Mouse (Mus musculus) heart, embryonic 14.5 days (tissue): ENCODE measurements around the gene Tekt4. TPM values are rescaled to one million over a fixed set of nuclear protein-coding genes. Genes with fewer than 3 reads are reported as not detected.
A peak's percentile ranks its signal among the peaks of the same experiment; 100 is the strongest.

Experiments
- ATAC-seq: fragments of 200-750 bp; cut with Nextera tagmentation; 2 replicates; pipeline ENCODE4 v1.8.0; 2017; ENCODE audit warnings: low read depth, moderate TSS enrichment; ENCODE audit not compliant: insufficient number of reproducible peaks, insufficient read depth, low FRiP score
- H3K27ac ChIP-seq, 2 experiments: fragments of 200-500 bp in 1 of 2; fragments of 300-500 bp in 1 of 2; sonication (generic) in 1 of 2; replicated peaks in 1 of 2; 2 replicates each; pipeline ENCODE4 v1.5.1; 2012 to 2014; ENCODE audit warnings: low read depth in 2 of 2, low read length in 2 of 2, control low read depth in 1 of 2, mild to moderate bottlenecking in 1 of 2, mixed read lengths in 1 of 2; ENCODE audit not compliant: control insufficient read depth in 1 of 2, insufficient read depth in 1 of 2
- H3K27me3 ChIP-seq: fragments of 300-500 bp; sonication (generic); 2 replicates; pipeline ENCODE4 v1.6.1; 2014; ENCODE audit warnings: mild to moderate bottlenecking, low read length, control low read depth; ENCODE audit not compliant: control insufficient read depth, insufficient read depth
- H3K36me3 ChIP-seq: fragments of 300-500 bp; sonication (generic); 2 replicates; pipeline ENCODE4 v1.6.1; 2014; ENCODE audit warnings: mild to moderate bottlenecking, control low read depth, low read length, mixed read lengths; ENCODE audit not compliant: control insufficient read depth, insufficient read depth
- H3K4me1 ChIP-seq, 2 experiments: fragments of 200-500 bp in 1 of 2; fragments of 300-500 bp in 1 of 2; sonication (generic) in 1 of 2; 2 replicates each; pipeline ENCODE4 v1.6.1; 2012 to 2014; ENCODE audit warnings: low read length in 2 of 2, control low read depth in 1 of 2, mixed read lengths in 1 of 2; ENCODE audit not compliant: control insufficient read depth in 2 of 2, insufficient read depth in 2 of 2
- H3K4me2 ChIP-seq: fragments of 300-500 bp; sonication (generic); 2 replicates; pipeline ENCODE4 v1.6.1; 2014; ENCODE audit warnings: mild to moderate bottlenecking, low read length
- H3K4me3 ChIP-seq, 2 experiments: fragments of 200-500 bp in 1 of 2; fragments of 300-500 bp in 1 of 2; sonication (generic) in 1 of 2; 2 replicates each; pipeline ENCODE4 v1.5.1; 2012 to 2014; ENCODE audit warnings: low read length in 2 of 2, mild to moderate bottlenecking in 2 of 2, control low read depth in 1 of 2, low read depth in 1 of 2, moderate library complexity in 1 of 2; ENCODE audit not compliant: control insufficient read depth in 1 of 2, insufficient read depth in 1 of 2
- H3K9ac ChIP-seq: fragments of 300-500 bp; sonication (generic); 2 replicates; pipeline ENCODE4 v1.6.1; 2014; ENCODE audit warnings: mild to moderate bottlenecking, low read length
- H3K9me3 ChIP-seq: fragments of 300-500 bp; sonication (generic); 2 replicates; pipeline ENCODE4 v1.6.1; 2016; ENCODE audit warnings: low read length, control low read depth; ENCODE audit not compliant: control insufficient read depth
- WGBS: fragments of 180-500 bp; shearing (Covaris S2); extraction: QIAGEN DNeasy Blood & Tissue Kit; methylation state at CpG from one replicate; pipeline ENCODE4 v1.1.7; 2014; 5-methylcytosine and 5-hydroxymethylcytosine counted together
- polyA plus RNA-seq: library from polyadenylated mRNA; unstranded; fragments of >200 nt; fragmentation: Nextera tagmentation; extraction: Ambion mirVana; gene quantifications from 2 replicates; pipeline ENCODE4 v1.2.1, GENCODE M21; 2014

Gene Tekt4
- polyA plus RNA-seq, 1 experiment from 2014 or later: 0.47 TPM

DNA sequence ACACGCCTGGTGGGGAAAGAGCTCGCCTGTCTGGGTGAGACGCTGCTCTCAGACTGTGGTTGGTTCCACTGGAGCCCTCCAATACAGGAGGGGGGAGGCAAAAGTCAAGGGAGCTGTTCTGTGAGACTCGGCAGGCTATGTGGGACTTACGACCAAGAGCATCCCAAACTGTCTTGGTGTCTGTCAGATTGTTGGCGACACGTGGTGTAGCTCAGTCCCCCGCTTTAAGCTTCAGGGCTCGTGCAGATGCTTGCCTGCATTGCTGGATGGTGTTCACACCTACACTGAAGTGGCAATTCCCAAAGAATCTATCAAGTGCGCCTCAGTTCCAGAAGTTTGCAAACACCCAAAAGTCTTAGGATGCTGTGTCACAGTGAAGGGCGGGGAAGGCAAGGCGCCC lies 6.5 kb upstream of the Tekt4 start:
- ATAC-seq: no peak
- H3K4me2 ChIP-seq: no peak overlapping the region
- H3K4me3 ChIP-seq: no peak overlapping the region
- no peaks in the 10 kb centered on the region; a peak in 2 of 4 replicates for H3K4me1 ChIP-seq
- H3K27me3 ChIP-seq: no peaks in the 10 kb centered on the region
- H3K9me3 ChIP-seq: no peaks in the 10 kb centered on the region
- H3K27ac ChIP-seq: no peak overlapping the region
- no peak overlapping the region for H3K9ac ChIP-seq
- 63% methylated on average over 12 of the region's 12 CpGs for WGBS
- no peaks in the 10 kb centered on the region for H3K36me3 ChIP-seq

DNA sequence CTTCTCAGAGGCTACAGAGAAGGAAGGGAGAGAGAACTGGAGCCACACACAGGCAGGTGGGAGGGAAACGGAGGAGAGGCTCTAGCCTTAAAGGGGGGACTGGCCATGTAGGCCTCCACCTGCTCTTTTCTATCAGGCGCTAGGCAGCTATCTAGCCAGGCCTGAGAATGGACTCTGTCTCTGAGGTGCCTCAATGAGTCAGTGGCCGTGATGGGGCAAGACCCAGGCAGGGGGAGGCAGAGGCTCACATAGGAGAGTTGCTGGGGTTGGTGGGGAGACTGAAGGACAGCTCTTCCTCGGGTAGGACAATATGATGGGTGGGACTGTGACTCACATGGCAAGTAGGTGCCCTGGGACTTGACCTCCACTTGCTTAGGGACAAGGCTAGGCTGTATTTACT lies 4.1 kb upstream of the Tekt4 start:
- Histone ChIP-seq H3K4me1 (peaks cover 4 to 5% of the 10 kb centered on the region in 2 experiments; a peak in 2 of 4 replicates), H3K9me3 (no peaks in the 10 kb centered on the region), H3K4me3 (no peak overlapping the region), H3K9ac (no peak overlapping the region), H3K27ac (no peak overlapping the region), H3K27me3 (no peaks in the 10 kb centered on the region), H3K4me2 (no peak overlapping the region), H3K36me3 (no peaks in the 10 kb centered on the region)
- no peak for ATAC-seq
- 48% methylated on average over 4 of the region's 4 CpGs for WGBS

DNA sequence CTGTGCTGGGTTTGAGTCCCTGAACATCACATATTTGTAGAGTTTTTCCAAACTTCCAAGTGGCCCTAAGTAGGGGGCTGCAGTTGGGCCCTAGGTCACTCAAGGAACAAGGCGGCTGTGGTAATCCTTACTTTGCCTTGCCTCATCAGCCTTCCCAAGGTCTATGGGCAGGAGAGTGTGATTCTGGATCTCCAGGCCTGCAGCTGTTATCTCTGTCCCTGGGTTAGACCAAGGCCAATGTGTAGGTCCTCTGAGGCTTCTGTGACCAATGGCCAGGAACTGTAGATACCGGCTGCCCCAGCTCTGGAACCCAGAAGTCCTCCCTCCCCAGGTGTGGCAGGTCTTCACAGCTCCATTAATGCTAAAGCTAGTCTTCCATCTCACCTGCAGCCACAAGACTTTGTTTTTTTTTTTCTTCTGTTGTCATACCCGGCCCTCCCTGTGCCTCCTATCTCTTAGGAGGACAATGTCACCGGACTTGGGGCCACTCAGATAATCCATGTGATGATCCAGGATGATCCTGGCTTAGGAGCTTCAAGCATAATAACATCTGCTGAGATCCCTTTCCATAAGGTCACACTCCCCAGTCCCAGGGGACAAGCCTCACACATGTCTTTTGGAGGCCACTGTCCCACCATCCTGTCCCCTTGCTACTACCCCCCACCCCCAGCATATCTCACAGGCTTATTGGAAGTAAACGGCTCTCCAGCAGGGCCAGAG lies 2.0 kb upstream of the Tekt4 start:
- no peaks in the 10 kb centered on the region for H3K36me3 ChIP-seq
- WGBS: 74% methylated on average over 5 of the region's 5 CpGs
- no peak overlapping the region for H3K27ac ChIP-seq
- no peak overlapping the region for H3K9ac ChIP-seq
- H3K9me3 ChIP-seq: no peaks in the 10 kb centered on the region
- no peaks in the 10 kb centered on the region for H3K27me3 ChIP-seq
- no peak overlapping the region for H3K4me3 ChIP-seq
- no peak overlapping the region for H3K4me2 ChIP-seq
- ATAC-seq: no peak
- H3K4me1 ChIP-seq: peaks cover 4 to 5% of the 10 kb centered on the region in 2 experiments; a peak in 2 of 4 replicates

GRCm38 (mm10) chr17:25456540-25456939 lies 2.1 kb downstream of the Tekt4 start:
- Histone ChIP-seq H3K4me2 (no peak overlapping the region), H3K9me3 (no peaks in the 10 kb centered on the region), H3K27ac (no peak overlapping the region), H3K27me3 (no peaks in the 10 kb centered on the region), H3K4me1 (peaks cover 4 to 5% of the 10 kb centered on the region in 2 experiments; a peak in 2 of 4 replicates), H3K4me3 (no peak overlapping the region), H3K36me3 (no peaks in the 10 kb centered on the region), H3K9ac (no peak overlapping the region)
- ATAC-seq: no peak
- 57% methylated on average over 8 of the region's 8 CpGs for WGBS

DNA sequence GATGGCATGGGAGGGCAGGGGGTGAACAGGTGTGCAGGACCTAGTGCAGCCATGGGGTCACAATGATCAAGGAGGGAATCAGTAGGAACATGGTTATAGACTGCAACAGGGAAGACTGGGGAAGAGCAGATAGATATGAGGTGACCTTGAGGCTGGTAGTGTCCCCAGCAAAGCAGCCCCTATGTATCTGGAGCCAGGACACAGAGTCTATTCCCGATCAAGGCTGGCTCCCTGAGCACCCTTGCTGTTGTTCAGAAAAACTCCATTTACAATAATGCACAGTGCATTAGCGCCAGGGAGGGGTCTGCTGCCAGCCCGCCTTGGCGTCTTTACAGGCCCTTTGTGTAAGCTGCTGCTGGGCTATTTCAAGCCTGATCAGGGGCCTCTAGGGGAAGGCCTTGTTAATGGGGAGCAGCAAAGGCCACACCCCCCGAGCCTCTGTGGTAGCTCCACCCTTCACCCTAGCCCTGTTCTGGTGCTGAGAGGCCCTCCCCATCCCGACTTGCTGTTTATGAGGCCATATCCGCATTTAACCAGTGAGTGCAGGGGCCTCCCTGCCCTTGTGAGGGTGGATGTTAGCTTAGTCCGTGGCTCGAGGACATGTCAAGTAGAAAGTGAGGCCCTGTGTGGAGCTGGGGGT lies 7.9 kb downstream of the Tekt4 start:
- Histone ChIP-seq H3K4me3 (peak overlapping the region in 1 of 2 experiments; percentile 4; a peak in 2 of 4 replicates), H3K36me3 (no peaks in the 10 kb centered on the region), H3K27me3 (no peaks in the 10 kb centered on the region), H3K9me3 (no peaks in the 10 kb centered on the region), H3K27ac (peak overlapping the region; percentile 97 to 99), H3K9ac (peak overlapping the region; percentile 64), H3K4me1 (peaks cover 39 to 46% of the 10 kb centered on the region in 2 experiments), H3K4me2 (peak overlapping the region; percentile 52)
- peak; percentile 88 for ATAC-seq
- 7% methylated on average over 9 of the region's 9 CpGs for WGBS

GRCm38 (mm10) chr17:25463326-25463945 lies 9.0 kb downstream of the Tekt4 start:
- WGBS: 13% methylated on average over 4 of the region's 4 CpGs
- no peak overlapping the region; a peak in 1 of 4 replicates for H3K4me3 ChIP-seq
- peaks cover 50 to 55% of the 10 kb centered on the region in 2 experiments for H3K4me1 ChIP-seq
- H3K9ac ChIP-seq: peak overlapping the region; percentile 64
- H3K27me3 ChIP-seq: no peaks in the 10 kb centered on the region
- H3K27ac ChIP-seq: peak overlapping the region; percentile 97 to 99
- no peaks in the 10 kb centered on the region for H3K9me3 ChIP-seq
- ATAC-seq: peak; percentile 55
- peak overlapping the region; percentile 52; the same call in 1 of the 2 replicates for H3K4me2 ChIP-seq
- no peaks in the 10 kb centered on the region for H3K36me3 ChIP-seq

- H3K4me2 ChIP-seq: no peak overlapping the region; the same call in 1 of the 2 replicates
- H3K9ac ChIP-seq: no peak overlapping the region
- no peaks in the 10 kb centered on the region for H3K27me3 ChIP-seq
- H3K36me3 ChIP-seq: no peaks in the 10 kb centered on the region
- no peaks in the 10 kb centered on the region for H3K9me3 ChIP-seq
- H3K4me1 ChIP-seq: peaks cover 52 to 60% of the 10 kb centered on the region in 2 experiments
- no peak for ATAC-seq
- 28% methylated on average over 4 of the region's 4 CpGs for WGBS
- peak overlapping the region; percentile 97 to 99 for H3K27ac ChIP-seq
- no peak overlapping the region for H3K4me3 ChIP-seq
These were observed 9.7 kb downstream of the Tekt4 start for GRCm38 (mm10) chr17:25464091-25464490.
